Mouse (Mus musculus) Patski (cell line): ENCODE measurements at regions not wholly inside any gene's neighbourhood (a gene's known extent, or its start where the extent isn't known, plus 50 kb on each side); places are given as distances from the start of the nearest gene placed in this dataset.

ENCODE experiments used
- ATAC-seq: fragments of 100-300 bp; one replicate; pipeline ENCODE4 v1.8.0; 2021
- CTCF ChIA-PET: fragments of 350-600 bp; sonication (Branson Sonifier 250); formaldehyde crosslinking; loops from one replicate; lab custom pipeline; 2022; ENCODE audit warnings: inconsistent platforms; lab: Charles Lee
- POLR2A ChIA-PET: fragments of 350-600 bp; sonication (Branson Sonifier 250); formaldehyde crosslinking; loops from one replicate; lab custom pipeline; 2022; ENCODE audit warnings: antibody characterized with exemption, inconsistent platforms; lab: Charles Lee
- DNase-seq: peaks from one replicate; pipeline ENCODE4 v3.0.0-alpha.2; 2011; ENCODE audit warnings: low read depth, low spot score
- H3K27me3 ChIP-seq: fragments of 371-371 bp; one replicate; pipeline ENCODE4 v1.5.1; 2021
- CTCF ChIP-seq: fragments of 100-300 bp; IDR thresholded peaks from one replicate; pipeline ENCODE4 v1.5.1; 2021
- in situ Hi-C: fragments of 300-500 bp; cut with MboI; formaldehyde crosslinking; loops from 3 replicates; pipeline ENCODE4 v1.11.1; 2018; ENCODE audit warnings: low pct_unique_long_range_greater_than_20kb, mixed read lengths

DNA sequence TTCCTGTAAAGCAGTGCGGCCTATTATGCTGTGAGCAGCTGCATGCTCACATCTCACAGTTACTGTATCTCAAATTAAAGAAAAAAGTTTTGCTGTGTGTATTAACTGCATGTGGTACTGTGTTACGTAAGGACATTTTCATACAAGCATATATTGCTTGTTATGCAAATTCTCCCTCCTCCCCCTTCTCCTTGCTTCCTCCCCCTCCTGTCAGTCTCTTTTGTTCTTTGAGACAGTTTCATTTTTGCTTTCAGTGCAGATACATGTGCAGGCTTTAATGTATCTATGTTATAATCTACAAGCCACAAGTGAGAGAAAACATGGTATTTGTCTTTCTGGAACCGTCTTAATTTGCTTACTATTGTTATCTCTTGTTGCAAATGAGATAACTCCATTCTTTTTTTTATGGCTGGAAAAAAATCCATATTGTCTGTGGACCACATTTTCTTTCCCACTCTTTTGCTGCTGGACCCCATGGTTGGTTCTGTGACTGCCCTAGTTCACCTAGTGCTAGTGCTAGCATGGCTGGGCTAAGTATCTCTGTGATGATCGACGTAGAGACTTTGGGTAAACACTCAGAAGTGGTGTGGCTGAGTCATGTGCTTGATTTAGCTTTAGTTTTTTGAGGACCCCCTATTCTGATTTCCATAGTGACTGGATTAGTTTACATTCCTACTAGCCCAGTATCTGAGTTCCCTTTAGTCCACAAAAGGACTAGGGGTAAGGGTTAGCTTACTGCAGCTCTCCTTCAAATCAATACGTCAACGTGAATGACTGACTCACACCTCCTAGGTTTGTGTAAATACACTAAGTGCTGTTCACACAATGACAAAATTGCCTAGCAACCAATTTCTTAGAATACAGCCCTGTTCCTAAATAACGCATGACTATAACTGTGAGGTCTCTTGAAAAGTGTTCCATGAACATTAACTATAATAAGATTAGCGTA, 158.1 kb downstream of the Icos start:
- TF ChIP-seq CTCF = no peak
- ChIA-PET POLR2A (no interaction called here), CTCF (no interaction called here)
- DNase-seq (no peak), ATAC-seq (no peak)
- H3K27me3 ChIP-seq = no peaks in the 10 kb centered on the region
- in situ Hi-C loops = no loop called here

DNA sequence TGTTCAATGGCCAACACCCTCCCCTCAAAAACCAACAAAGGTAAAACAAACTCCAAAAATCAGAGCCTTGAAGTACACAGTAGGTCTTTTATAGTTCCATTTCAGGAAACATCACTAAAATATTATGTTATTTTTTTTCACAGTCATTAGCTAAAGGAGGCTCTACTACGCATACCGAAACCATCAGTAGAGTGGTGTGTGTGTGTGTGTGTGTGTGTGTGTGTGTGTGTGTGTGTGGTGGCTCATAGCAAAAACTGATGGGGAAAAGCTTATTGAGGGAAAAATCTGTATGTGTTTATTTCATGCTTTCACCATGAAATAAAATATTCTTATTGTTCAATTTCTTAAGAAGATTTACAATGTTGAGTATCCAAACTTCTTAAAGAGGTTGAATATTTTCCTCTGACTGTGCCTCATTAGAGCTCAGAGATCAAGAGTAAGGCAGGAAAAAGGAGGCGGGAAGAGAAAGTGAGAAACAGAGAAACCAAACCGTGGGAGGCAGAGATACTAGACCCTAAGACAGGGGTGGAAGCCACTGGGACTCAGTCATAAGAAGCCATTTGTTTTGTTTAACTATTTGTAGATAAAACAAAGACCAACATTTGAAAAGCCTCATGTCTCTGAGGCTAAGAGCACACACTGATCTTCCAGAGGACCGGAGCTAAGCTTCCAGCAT, 159.6 kb downstream of the Icos start:
- ChIA-PET POLR2A (interaction anchor here (0.7 kb wide), 1 partner anchor 1487 kb away, joined by 4 read pairs; no protein-coding TSS in a partner anchor), CTCF (interaction anchor here (1.0 to 1.8 kb wide), 2 partner anchors 8 to 44 kb away, joined by 3 to 4 read pairs; no protein-coding TSS in a partner anchor)
- no peak for TF ChIP-seq CTCF
- no peaks in the 10 kb centered on the region for H3K27me3 ChIP-seq
- DNase-seq (no peak), ATAC-seq (no peak)
- in situ Hi-C loops = no loop called here

DNA sequence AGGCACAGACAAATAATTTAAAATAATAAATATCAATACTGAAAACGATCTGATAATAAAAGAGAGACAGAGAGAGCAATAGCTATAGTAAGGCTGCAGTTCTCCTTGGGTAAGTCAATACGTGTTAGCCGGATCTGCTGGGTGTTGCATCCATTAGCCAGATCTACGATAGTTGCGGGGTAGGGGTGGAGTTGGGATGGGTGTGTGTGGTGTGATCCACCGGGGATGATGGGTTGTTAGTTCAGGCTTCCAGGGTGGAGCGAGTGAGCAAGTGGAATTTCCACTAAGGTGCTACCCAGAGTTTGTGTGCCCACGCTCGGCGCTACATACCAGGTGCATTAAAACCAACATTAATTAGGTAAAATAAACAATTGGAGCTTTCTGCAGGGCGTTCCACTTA, 160.2 kb downstream of the Icos start:
- no peak for DNase-seq
- no peak for ATAC-seq
- in situ Hi-C loops = no loop called here
- ChIA-PET POLR2A (interaction anchor here (0.7 kb wide), 1 partner anchor 1487 kb away, joined by 4 read pairs; no protein-coding TSS in a partner anchor), CTCF (interaction anchor here (1.0 to 1.8 kb wide), 2 partner anchors 9 to 44 kb away, joined by 3 to 4 read pairs; no protein-coding TSS in a partner anchor)
- no peaks in the 10 kb centered on the region for H3K27me3 ChIP-seq
- TF ChIP-seq CTCF = no peak

DNA sequence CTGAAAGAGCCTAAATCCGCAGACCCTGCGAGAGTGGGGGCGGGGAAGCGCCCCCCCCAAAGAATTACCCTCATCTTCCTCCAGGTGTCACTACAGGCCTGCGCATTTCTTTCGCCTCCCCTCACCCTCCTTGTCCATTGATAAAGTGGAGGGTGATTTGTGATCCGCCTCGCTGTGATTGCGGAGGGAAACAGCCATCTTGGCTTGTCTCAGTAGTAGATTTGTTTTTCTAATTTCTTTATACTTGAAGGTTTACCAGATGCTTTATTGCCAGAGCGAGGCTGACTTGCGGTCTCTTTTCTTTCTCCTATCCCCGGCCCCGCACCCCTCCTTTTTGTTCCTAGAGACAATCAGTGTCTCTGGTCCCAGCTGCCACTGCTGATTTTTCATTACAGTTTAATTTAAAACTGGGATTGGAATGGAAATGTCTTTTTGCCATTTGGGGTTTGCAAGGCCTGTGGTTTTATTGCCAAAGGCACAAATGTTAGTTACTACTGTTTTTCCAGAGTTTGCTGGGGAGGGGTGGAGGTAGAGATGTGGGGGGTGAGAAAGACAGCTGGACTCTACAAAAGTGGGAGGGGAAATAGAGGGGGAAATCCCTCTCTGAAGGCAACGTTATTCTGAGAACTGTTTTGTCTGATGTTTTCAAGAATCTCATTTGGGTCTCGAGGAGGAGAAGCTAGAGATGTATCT, 161.7 kb downstream of the Icos start:
- ChIA-PET CTCF (interaction anchor here (0.9 to 1.0 kb wide), 2 partner anchors 12 to 36 kb away, joined by 3 read pairs; no protein-coding TSS in a partner anchor), POLR2A (no interaction called here)
- TF ChIP-seq CTCF = peak; percentile 55
- no peak for DNase-seq
- no peak for ATAC-seq
- no peaks in the 10 kb centered on the region for H3K27me3 ChIP-seq
- in situ Hi-C loops = no loop called here

DNA sequence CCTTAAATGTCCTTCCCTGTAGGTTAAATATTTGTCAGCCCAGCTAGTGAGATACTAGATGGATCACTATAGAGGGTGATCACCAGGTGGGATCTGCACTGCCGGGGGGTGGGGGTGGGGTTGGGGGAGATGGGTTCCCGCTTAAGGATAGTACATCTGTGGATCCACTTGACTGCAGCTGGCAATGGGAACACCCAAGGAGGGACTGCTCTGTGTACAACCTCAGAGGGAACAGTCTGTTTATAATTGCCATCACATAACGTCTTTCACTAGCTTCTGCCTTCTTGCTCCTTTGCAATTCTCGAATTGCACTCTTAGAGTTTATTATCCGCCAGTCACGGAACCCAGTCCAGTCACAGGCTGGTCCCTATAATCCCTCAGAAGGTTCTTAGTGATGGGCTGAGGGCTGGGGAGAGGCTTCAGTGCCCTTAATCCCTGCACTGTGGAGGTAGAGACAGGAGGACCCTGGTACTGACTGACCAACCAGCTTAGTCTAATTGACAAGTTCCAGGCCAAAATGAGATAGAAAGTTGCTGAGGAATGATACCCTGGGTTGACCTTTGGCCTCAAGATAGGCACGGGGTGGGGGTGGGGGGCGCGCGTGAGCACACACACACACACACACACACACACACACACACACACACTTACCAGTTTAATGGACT, 162.4 kb downstream of the Icos start:
- DNase-seq = no peak
- in situ Hi-C loops = no loop called here
- POLR2A ChIA-PET = no interaction called here
- no peak for TF ChIP-seq CTCF
- CTCF ChIA-PET = no interaction called here
- ATAC-seq = no peak
- no peaks in the 10 kb centered on the region for H3K27me3 ChIP-seq

DNA sequence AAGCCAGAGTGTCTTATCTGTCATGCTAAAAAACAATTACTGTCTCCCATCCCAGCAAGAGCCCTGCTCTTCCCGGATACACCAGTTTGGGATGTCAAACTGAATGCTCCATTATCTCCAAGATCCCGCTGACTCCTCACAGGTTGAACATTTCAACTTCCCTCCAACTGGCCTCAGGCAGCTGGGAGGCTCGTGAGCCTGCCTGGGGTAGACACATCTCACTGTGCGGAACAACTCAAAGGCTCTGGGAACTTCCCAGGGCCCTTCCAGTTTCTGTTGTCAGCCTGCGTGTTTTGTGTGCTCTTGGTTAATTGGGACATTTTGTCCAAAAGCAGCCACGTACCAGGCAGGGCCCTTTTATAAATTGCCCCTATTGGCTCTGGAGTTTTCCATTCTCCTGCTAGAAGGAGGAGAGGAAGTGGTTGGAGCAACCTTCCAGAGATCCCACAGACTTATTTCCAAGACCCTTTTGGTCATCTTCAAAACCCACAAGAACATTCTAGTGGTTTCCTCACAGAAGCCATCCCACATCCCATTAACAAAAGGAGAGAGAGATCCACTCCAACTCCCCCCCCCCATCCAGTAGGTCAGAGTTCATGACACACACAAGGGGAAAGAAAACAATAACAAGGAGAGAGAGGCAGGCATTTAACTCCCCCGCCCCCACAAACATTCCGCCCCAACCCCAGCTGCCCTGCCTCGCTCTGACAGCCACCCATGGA, 163.3 kb downstream of the Icos start:
- no peaks in the 10 kb centered on the region for H3K27me3 ChIP-seq
- in situ Hi-C loops = no loop called here
- no peak for DNase-seq
- no peak for ATAC-seq
- CTCF ChIA-PET = no interaction called here
- TF ChIP-seq CTCF = no peak
- POLR2A ChIA-PET = no interaction called here

DNA sequence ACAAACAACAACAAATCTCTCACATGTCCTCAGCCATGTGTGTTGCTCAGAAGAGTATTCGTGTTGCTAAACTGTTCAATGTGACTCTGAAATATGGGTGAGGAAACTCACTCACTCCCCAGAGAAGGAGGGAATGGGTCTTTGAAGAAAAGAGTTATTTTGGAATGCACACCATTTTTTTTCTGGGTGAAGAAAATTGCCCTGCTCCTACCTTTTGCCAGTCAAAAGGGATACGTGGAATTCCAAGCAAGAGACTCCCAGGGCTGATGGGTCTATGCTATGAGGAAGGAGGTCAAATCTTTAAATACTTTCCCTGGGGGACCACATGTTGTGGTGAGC, 163.8 kb downstream of the Icos start:
- DNase-seq = no peak
- no peak for TF ChIP-seq CTCF
- in situ Hi-C loops = no loop called here
- CTCF ChIA-PET = no interaction called here
- POLR2A ChIA-PET = no interaction called here
- no peak for ATAC-seq
- no peaks in the 10 kb centered on the region for H3K27me3 ChIP-seq

DNA sequence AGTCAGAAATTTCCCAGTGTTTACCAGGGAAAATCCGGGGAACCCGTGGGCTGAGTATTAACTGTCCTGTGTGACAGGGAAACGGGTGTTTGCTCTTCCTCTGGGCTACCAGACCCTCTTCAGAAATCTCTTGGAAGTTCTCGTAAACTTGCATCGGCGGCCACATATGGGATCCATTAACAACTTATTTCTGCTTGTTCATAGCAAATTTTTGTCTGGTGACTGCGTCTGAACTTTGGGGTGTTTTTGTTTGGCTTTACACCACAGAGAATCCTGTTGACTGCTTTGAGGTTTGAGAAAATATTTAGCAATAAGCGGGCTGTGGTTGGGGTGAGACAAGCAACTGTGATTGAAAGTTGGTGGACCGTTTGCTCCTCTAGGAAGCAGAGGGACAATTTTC, 164.2 kb downstream of the Icos start:
- no peaks in the 10 kb centered on the region for H3K27me3 ChIP-seq
- ATAC-seq (peak; percentile 67), DNase-seq (peak; percentile 44)
- ChIA-PET POLR2A (no interaction called here), CTCF (interaction anchor here (0.6 kb wide), 1 partner anchor 10 kb away, joined by 3 read pairs; no protein-coding TSS in a partner anchor)
- in situ Hi-C loops = no loop called here
- TF ChIP-seq CTCF = no peak

DNA sequence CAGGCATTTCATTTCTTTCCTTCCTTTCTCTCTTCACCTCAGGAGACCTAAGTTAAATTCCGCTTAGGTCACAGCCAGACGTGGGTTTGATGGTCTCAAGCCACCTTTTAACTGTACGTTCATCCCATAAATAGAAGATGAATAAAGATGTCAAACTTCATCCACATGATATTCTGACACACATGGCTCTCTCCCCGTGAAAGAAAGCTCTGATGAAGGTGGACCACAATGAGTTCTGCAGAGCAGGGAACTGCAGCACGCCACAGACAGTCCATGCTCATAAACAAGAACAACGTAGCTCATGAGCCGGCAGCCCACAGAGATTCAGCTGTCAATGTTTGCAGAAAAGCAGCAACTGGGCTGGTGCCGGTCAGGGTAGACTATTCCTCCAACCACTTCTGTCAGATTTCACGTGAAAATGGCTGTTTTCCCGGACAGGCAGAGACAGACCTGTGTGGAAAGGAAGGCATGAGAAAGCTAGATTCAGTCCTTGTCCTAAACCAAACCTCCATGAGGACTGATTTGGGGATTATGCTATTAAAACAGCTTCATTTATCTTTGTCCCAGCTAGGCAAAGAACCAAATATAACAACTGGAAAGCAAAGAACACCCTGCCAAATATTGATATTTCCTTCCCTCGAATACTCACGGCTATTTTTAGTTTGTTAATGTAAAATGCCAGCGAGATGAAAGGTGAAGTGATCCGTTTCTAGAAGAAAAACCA, 165.5 kb downstream of the Icos start:
- TF ChIP-seq CTCF = no peak
- no peak for DNase-seq
- no peaks in the 10 kb centered on the region for H3K27me3 ChIP-seq
- in situ Hi-C loops = no loop called here
- ChIA-PET POLR2A (interaction anchor here (0.9 kb wide), 1 partner anchor 19 kb away, joined by 3 read pairs; no protein-coding TSS in a partner anchor), CTCF (interaction anchor here (1.1 to 1.5 kb wide), 2 partner anchors 9 to 19 kb away, joined by 3 read pairs; no protein-coding TSS in a partner anchor)
- ATAC-seq = no peak
